Mouse (Mus musculus): ENCODE measurements at regions not wholly inside any gene's neighbourhood (a gene's known extent, or its start where the extent isn't known, plus 50 kb on each side); places are given as distances from the start of the nearest gene placed in this dataset.

GRCm38 (mm10) chr12:29341388-29341995 lies 186.7 kb upstream of the Myt1l start:
- TF ChIP-seq CTCF (IDR thresholded peaks at IDR 0.05; ENCODE audit: low read depth, low read length) (no peak), POLR2A (IDR thresholded peaks at IDR 0.05; ENCODE audit: insufficient read depth, low read length) (no peak)

Measured in ES-Bruce4 (cell line).